Mouse (Mus musculus) thymus, postnatal 4 days (tissue): ENCODE data around the gene Nlrp1a.

Source experiments
- DNase-seq: peaks from one replicate; pipeline ENCODE4 v3.0.0; 2021

Gene Nlrp1a

GRCm38 (mm10) chr11:71144661-71145060 is at the start of gene Nlrp1a:
Gene Nlrp1a, minus strand, starts transcription at chr11:71144704.
- peak; percentile 36 for DNase-seq

- DNase-seq = no peak
These were observed 25.1 kb upstream of the Nlrp1a start for GRCm38 (mm10) chr11:71169633-71170032.

GRCm38 (mm10) chr11:71164139-71164538 is 19.6 kb upstream of the Nlrp1a start:
- no peak for DNase-seq

- DNase-seq = no peak
These were observed 15.1 kb upstream of the Nlrp1a start for GRCm38 (mm10) chr11:71159439-71160136.

- no peak for DNase-seq
These were observed 10.8 kb upstream of the Nlrp1a start for GRCm38 (mm10) chr11:71155272-71155671.

GRCm38 (mm10) chr11:71142031-71142430 is 2.5 kb downstream of the Nlrp1a start:
- no peak for DNase-seq

GRCm38 (mm10) chr11:71107128-71107527 is 37.4 kb downstream of the Nlrp1a start:
- no peak for DNase-seq

GRCm38 (mm10) chr11:71106261-71107021 is 38.1 kb downstream of the Nlrp1a start:
- no peak for DNase-seq

- no peak for DNase-seq
These were observed 40.6 kb downstream of the Nlrp1a start for GRCm38 (mm10) chr11:71103931-71104330.

- DNase-seq = no peak
These were observed 68.2 kb downstream of the Nlrp1a start for GRCm38 (mm10) chr11:71076342-71076741.

GRCm38 (mm10) chr11:71052554-71052953 is 92.0 kb downstream of the Nlrp1a start:
- DNase-seq = no peak
